Mouse (Mus musculus) kidney, postnatal 4 days (tissue): Measurements from ENCODE around the gene Prss58.
A peak's percentile ranks its signal among the peaks of the same experiment; 100 is the strongest.

Experiments
- DNase-seq, 2 experiments: peaks; one replicate each; pipeline ENCODE4 v3.0.0; 2021; ENCODE audit warnings: mixed read lengths in 2 of 2

Gene Prss58

DNA sequence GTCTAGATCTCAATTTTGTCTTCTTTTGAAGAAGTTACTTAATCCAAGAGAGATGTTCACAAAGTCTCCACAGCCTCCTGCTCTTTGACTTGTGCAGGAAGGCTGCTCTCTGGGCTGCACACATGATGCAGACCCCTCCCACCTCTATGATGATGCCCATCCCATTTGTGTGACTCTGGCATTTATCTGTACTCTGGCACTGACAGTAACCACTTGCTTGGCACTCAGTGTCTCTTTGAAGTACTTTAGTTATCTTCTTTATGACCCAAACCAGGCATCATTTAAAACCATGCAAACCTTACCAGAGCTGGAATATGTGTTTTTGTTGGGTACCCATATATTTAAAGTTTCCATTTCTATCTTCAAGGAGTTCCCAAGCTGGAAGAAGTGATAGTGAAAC, at the start of gene Prss58:
Gene Prss58, minus strand, starts transcription at position 101 of the 400 bp plus-strand sequence.
- no peak for DNase-seq

DNA sequence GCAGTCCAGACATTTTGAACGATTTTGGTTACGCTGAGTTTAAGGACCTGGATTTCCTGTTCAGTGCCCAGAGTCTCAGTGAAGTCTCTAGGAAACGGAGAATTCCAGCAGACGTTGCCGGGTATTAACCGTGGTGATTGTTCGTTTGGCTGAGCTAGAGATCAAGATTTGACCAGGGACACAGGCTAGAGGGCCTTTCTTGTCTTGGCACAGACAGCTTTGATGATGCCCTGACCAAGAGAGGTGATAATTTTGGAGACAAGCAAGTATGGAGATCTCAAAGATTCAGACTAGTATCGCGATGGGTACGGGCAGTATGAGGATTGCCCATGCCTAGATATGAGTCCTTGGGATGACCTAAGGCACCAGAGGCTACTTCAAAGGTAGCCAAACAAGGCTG, 40.3 kb upstream of the Prss58 start, which contains the start of gene 1700074P13Rik:
Gene 1700074P13Rik, minus strand, starts transcription at position 101 of the 400 bp plus-strand sequence.
- no peak for DNase-seq

GRCm38 (mm10) chr6:40919954-40920353, 19.8 kb upstream of the Prss58 start:
- DNase-seq = no peak

DNA sequence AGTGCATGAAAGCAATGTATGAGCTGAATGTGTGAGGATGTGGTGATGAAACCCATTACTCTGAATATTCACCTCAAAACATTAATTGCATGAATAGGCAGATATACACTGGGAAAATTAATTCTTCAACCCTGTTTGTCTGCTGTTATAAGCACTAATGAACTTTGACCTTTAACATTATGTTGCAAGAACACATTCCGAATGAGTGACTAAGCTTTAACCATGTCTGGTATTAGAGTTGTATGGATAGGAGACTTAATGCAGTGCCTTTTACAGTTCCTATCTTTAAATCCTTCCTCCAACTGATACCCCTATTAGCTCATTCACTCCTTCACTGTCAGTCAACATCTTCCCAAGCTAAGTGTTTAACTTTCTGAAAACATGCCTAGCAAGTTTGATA, 5.5 kb downstream of the Prss58 start:
- DNase-seq = no peak

- peak; percentile 40 to 49 for DNase-seq
Measured at GRCm38 (mm10) chr6:40893577-40893976, 6.6 kb downstream of the Prss58 start.

GRCm38 (mm10) chr6:40891754-40892153, 8.4 kb downstream of the Prss58 start:
- no peak for DNase-seq

DNA sequence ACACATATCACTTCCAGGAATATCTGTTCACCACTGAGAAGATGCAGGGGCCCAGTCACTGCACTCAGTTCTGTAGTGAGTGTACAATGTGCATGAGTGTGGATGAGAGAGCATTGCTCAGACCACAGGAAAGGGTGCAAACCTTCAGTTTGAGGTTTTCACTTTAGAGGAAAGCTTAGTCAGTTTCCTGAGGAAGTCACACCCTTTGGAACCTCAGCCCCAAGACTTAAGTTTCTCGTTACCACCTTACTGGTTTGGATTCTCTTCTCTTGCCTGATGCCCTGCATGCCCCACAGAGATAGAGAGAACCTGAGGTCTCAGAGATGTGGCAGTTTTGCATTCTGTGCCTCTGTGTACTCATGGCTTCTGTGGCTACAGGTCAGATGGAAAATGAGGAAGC, 9.2 kb downstream of the Prss58 start:
- no peak for DNase-seq

DNA sequence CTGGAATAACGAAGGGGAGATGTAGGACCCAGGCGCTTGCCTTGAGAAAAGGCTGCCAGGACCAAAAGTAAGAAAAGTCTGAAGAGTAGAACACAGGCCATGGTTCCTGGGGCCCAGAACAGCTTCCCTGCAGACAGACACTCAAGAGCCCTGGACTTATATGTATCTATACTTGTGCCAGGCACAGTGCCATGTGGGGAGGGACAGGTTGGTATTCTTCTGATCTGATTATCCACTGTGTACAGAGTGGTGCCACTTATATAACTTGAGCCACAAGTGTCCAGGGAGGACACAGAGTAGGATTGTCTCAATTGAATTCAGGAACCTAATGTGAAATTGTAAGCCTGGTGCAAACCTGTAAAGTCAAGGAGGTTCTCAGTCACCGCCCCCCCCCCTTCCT, 12.8 kb downstream of the Prss58 start, which contains the start of gene Moxd2:
Gene Moxd2, minus strand, starts transcription at position 101 of the 400 bp plus-strand sequence.
- DNase-seq = no peak

DNA sequence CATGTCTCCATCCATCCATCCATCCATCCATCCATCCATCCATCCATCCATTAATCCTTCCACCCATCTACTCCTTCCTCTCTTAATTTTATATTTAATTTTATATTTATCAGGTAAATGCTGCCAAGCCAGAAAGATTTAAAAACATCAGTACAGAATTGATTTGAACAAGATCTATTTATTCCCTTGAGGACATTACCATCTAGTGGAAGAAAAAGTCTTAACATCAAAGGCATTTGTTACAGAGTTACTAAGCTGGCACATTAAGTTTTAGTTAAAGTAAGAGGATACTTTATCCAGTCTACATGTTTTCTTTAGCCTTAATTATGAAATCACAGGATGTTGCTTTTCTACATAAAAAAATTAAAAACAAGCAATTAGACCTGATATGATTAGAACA, 54.9 kb downstream of the Prss58 start:
- DNase-seq = no peak
